Mouse (Mus musculus): Measurements from ENCODE around the gene Psmd7. TPM values are rescaled to one million over a fixed set of nuclear protein-coding genes. Genes with fewer than 3 reads are reported as not detected.

Psmd7 gene
- polyA plus RNA-seq, 1 experiment from 2014 or later = 340 TPM

- Histone ChIP-seq H3K36me3 (peaks cover 41% of the 10 kb centered on the region), H3K27ac (peak overlapping the region; percentile 52), H3K9me3 (no peaks in the 10 kb centered on the region), H3K4me2 (replicated peaks) (peak overlapping the region; percentile 49), H3K4me1 (peaks cover 6% of the 10 kb centered on the region; the same call in 1 of the 2 replicates), H3K27me3 (no peaks in the 10 kb centered on the region), H3K4me3 (no peak overlapping the region), H3K9ac (no peak overlapping the region)
- WGBS = 11% methylated on average over 10 of the region's 10 CpGs
- peak; percentile 66; the same call in 1 of the 2 replicates for ATAC-seq (ENCODE audit: low FRiP score, low read depth)
These were observed 11.6 kb downstream of the Psmd7 start for GRCm38 (mm10) chr8:107576702-107577101.

- Histone ChIP-seq H3K9ac (no peak overlapping the region), H3K27me3 (no peaks in the 10 kb centered on the region), H3K9me3 (no peaks in the 10 kb centered on the region), H3K36me3 (peaks cover 21% of the 10 kb centered on the region), H3K4me2 (replicated peaks) (no peak overlapping the region), H3K4me1 (peaks cover 6% of the 10 kb centered on the region; the same call in 1 of the 2 replicates), H3K4me3 (no peak overlapping the region), H3K27ac (no peak overlapping the region)
- no peak for ATAC-seq (ENCODE audit: low FRiP score, low read depth)
- WGBS = 92% methylated on average over 3 of the region's 3 CpGs
These were observed 13.5 kb downstream of the Psmd7 start for GRCm38 (mm10) chr8:107574771-107575170.

- peak; percentile 55; the same call in 1 of the 2 replicates for ATAC-seq (ENCODE audit: low FRiP score, low read depth)
- 33% methylated on average over 4 of the region's 4 CpGs for WGBS
These were observed 15.8 kb downstream of the Psmd7 start for GRCm38 (mm10) chr8:107572497-107572896.

GRCm38 (mm10) chr8:107571486-107572135, 16.7 kb downstream of the Psmd7 start:
- H3K4me3 ChIP-seq = no peak overlapping the region
- H3K4me2 ChIP-seq (replicated peaks) = no peak overlapping the region
- no peak overlapping the region for H3K9ac ChIP-seq
- H3K4me1 ChIP-seq = peaks cover 6% of the 10 kb centered on the region; the same call in 1 of the 2 replicates
- no peaks in the 10 kb centered on the region for H3K9me3 ChIP-seq
- 71% methylated on average over 7 of the region's 7 CpGs for WGBS
- H3K36me3 ChIP-seq = no peaks in the 10 kb centered on the region
- H3K27me3 ChIP-seq = no peaks in the 10 kb centered on the region
- H3K27ac ChIP-seq = no peak overlapping the region
- ATAC-seq (ENCODE audit: low FRiP score, low read depth) = no peak

More at GRCm38 (mm10) chr8:107572497-107572896, 15.8 kb downstream of the Psmd7 start:
- H3K36me3 ChIP-seq = no peaks in the 10 kb centered on the region
- no peaks in the 10 kb centered on the region for H3K9me3 ChIP-seq
- H3K27ac ChIP-seq = no peak overlapping the region
- no peak overlapping the region for H3K9ac ChIP-seq
- H3K4me1 ChIP-seq = peaks cover 6% of the 10 kb centered on the region; the same call in 1 of the 2 replicates
- no peaks in the 10 kb centered on the region for H3K27me3 ChIP-seq
- no peak overlapping the region for H3K4me2 ChIP-seq (replicated peaks)
- no peak overlapping the region for H3K4me3 ChIP-seq

GRCm38 (mm10) chr8:107571046-107571445, 17.2 kb downstream of the Psmd7 start:
- 70% methylated on average over 2 of the region's 2 CpGs for WGBS
- Histone ChIP-seq H3K9me3 (no peaks in the 10 kb centered on the region), H3K27ac (no peak overlapping the region), H3K27me3 (no peaks in the 10 kb centered on the region), H3K4me3 (no peak overlapping the region), H3K36me3 (no peaks in the 10 kb centered on the region), H3K4me1 (0 out of 2 replicates have a peak, but pooled peaks cover 3% of the 10 kb centered on the region), H3K9ac (no peak overlapping the region), H3K4me2 (replicated peaks) (no peak overlapping the region)
- no peak for ATAC-seq (ENCODE audit: low FRiP score, low read depth)

- WGBS = 66% methylated on average over 9 of the region's 9 CpGs
- Histone ChIP-seq H3K4me2 (replicated peaks) (no peak overlapping the region), H3K27me3 (no peaks in the 10 kb centered on the region), H3K9ac (no peak overlapping the region), H3K4me1 (peaks cover 14% of the 10 kb centered on the region), H3K9me3 (no peaks in the 10 kb centered on the region), H3K27ac (no peak overlapping the region), H3K36me3 (peaks cover 16% of the 10 kb centered on the region), H3K4me3 (no peak overlapping the region)
- ATAC-seq (ENCODE audit: low FRiP score, low read depth) = no peak
These were observed 26.1 kb downstream of the Psmd7 start for GRCm38 (mm10) chr8:107562164-107562563.

GRCm38 (mm10) chr8:107560820-107561536, 27.3 kb downstream of the Psmd7 start:
- Histone ChIP-seq H3K27me3 (no peaks in the 10 kb centered on the region), H3K4me2 (replicated peaks) (peak overlapping the region; percentile 49), H3K27ac (peak overlapping the region; percentile 59), H3K4me1 (peaks cover 22% of the 10 kb centered on the region), H3K9ac (peak overlapping the region; percentile 21; the same call in 1 of the 2 replicates), H3K4me3 (no peak overlapping the region), H3K36me3 (peaks cover 28% of the 10 kb centered on the region), H3K9me3 (no peaks in the 10 kb centered on the region)
- peak; percentile 42; the same call in 1 of the 2 replicates for ATAC-seq (ENCODE audit: low FRiP score, low read depth)
- 25% methylated on average over 16 of the region's 16 CpGs for WGBS

GRCm38 (mm10) chr8:107556511-107556936, 31.7 kb downstream of the Psmd7 start:
- Histone ChIP-seq H3K9me3 (no peaks in the 10 kb centered on the region), H3K27me3 (no peaks in the 10 kb centered on the region), H3K4me1 (peaks cover 20% of the 10 kb centered on the region), H3K4me2 (replicated peaks) (peak overlapping the region; percentile 53; the same call in 1 of the 2 replicates), H3K9ac (peak overlapping the region; percentile 32), H3K4me3 (0 out of 2 replicates have a peak overlapping the region, but pooled peaks have one; percentile 5), H3K36me3 (peaks cover 68% of the 10 kb centered on the region), H3K27ac (peak overlapping the region; percentile 83)
- no peak for ATAC-seq (ENCODE audit: low FRiP score, low read depth)
- 51% methylated on average over 12 of the region's 12 CpGs for WGBS

GRCm38 (mm10) chr8:107555231-107555630, 33.0 kb downstream of the Psmd7 start:
- H3K4me1 ChIP-seq = 0 out of 2 replicates have a peak, but pooled peaks cover 9% of the 10 kb centered on the region
- no peaks in the 10 kb centered on the region for H3K9me3 ChIP-seq
- H3K4me2 ChIP-seq (replicated peaks) = peak overlapping the region; percentile 53
- no peak for ATAC-seq (ENCODE audit: low FRiP score, low read depth)
- H3K27me3 ChIP-seq = no peaks in the 10 kb centered on the region
- WGBS = 88% methylated on average over 10 of the region's 10 CpGs
- peak overlapping the region; percentile 83 for H3K27ac ChIP-seq
- peak overlapping the region; percentile 24; the same call in 1 of the 2 replicates for H3K4me3 ChIP-seq
- peak overlapping the region; percentile 62; the same call in 1 of the 2 replicates for H3K9ac ChIP-seq
- H3K36me3 ChIP-seq = peaks cover 81% of the 10 kb centered on the region

- ATAC-seq (ENCODE audit: low FRiP score, low read depth) = no peak
- Histone ChIP-seq H3K4me1 (0 out of 2 replicates have a peak, but pooled peaks cover 14% of the 10 kb centered on the region), H3K9me3 (no peaks in the 10 kb centered on the region), H3K27me3 (no peaks in the 10 kb centered on the region), H3K4me3 (peak overlapping the region; percentile 48), H3K4me2 (replicated peaks) (peak overlapping the region; percentile 59), H3K9ac (peak overlapping the region; percentile 83), H3K27ac (peak overlapping the region; percentile 98), H3K36me3 (peaks cover 95% of the 10 kb centered on the region)
- 72% methylated on average over 6 of the region's 6 CpGs for WGBS
These were observed 36.0 kb downstream of the Psmd7 start for GRCm38 (mm10) chr8:107552234-107552633.

- Histone ChIP-seq H3K36me3 (peaks cover 62% of the 10 kb centered on the region), H3K27me3 (no peaks in the 10 kb centered on the region), H3K9ac (peak overlapping the region; percentile 83), H3K9me3 (no peaks in the 10 kb centered on the region), H3K4me2 (replicated peaks) (peak overlapping the region; percentile 59), H3K4me1 (peaks cover 34% of the 10 kb centered on the region), H3K27ac (peak overlapping the region; percentile 98), H3K4me3 (peak overlapping the region; percentile 48)
- ATAC-seq (ENCODE audit: low FRiP score, low read depth) = no peak
- WGBS = 69% methylated on average over 8 of the region's 8 CpGs
These were observed 41.4 kb downstream of the Psmd7 start for GRCm38 (mm10) chr8:107546817-107547216.

GRCm38 (mm10) chr8:107546154-107546553, 42.1 kb downstream of the Psmd7 start:
- H3K27me3 ChIP-seq = no peaks in the 10 kb centered on the region
- 79% methylated on average over 4 of the region's 4 CpGs for WGBS
- H3K4me3 ChIP-seq = peak overlapping the region; percentile 48
- peak overlapping the region; percentile 83 for H3K9ac ChIP-seq
- H3K4me2 ChIP-seq (replicated peaks) = peak overlapping the region; percentile 59
- H3K4me1 ChIP-seq = peaks cover 39% of the 10 kb centered on the region
- peak overlapping the region; percentile 98 for H3K27ac ChIP-seq
- peaks cover 58% of the 10 kb centered on the region for H3K36me3 ChIP-seq
- H3K9me3 ChIP-seq = no peaks in the 10 kb centered on the region
- ATAC-seq (ENCODE audit: low FRiP score, low read depth) = no peak

Measured in limb, embryonic 13.5 days (tissue).